Mouse (Mus musculus) kidney, postnatal 25 days (tissue): ENCODE data around the gene Zfp933.
A peak's percentile ranks its signal among the peaks of the same experiment; 100 is the strongest.
"Not testable (repeated sequence)": the region's sequence is repeated elsewhere in the genome, so short reads cannot be mapped to it uniquely, and the experiment has no call there.

Experiments used
- DNase-seq, 2 experiments: peaks; one replicate each; pipeline ENCODE4 v3.0.0; 2021; ENCODE audit warnings: mixed read lengths in 2 of 2

The Zfp933 gene

GRCm38 (mm10) chr4:147847614-147848583, at the start of gene Zfp933:
Gene Zfp933 (minus strand): TSS chr4:147848366.
- DNase-seq, result peak; percentile 75 to 78

DNA sequence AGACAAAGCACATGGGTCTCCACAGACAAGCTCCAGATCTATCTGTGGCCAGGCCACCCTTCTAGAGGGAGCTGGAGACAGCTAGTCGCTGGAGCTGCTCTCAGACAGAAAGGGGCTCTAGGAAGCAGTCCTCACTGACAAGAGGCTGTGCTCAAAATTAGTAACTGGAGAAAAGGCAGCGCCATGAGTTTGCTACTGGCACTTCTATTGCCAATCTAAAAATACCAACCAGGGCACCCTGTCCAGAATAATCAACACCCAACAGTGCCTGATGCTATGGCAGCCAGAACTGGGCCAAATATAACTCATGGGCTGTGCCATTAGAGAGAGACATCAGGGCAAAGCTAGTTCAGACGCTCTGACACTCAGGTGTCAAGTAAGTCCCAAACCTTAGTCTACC, 49.2 kb upstream of the Zfp933 start:
- DNase-seq, result no peak

GRCm38 (mm10) chr4:147896411-147896810, 48.2 kb upstream of the Zfp933 start:
- no peak for DNase-seq

- DNase-seq, result no peak
Observed at GRCm38 (mm10) chr4:147895815-147896330, 47.7 kb upstream of the Zfp933 start.

GRCm38 (mm10) chr4:147890341-147890740, 42.2 kb upstream of the Zfp933 start:
- peak; percentile 12 to 40 for DNase-seq

GRCm38 (mm10) chr4:147888237-147888636, 40.1 kb upstream of the Zfp933 start:
- no peak for DNase-seq

GRCm38 (mm10) chr4:147887277-147887676, 39.1 kb upstream of the Zfp933 start:
- DNase-seq, result no peak

DNA sequence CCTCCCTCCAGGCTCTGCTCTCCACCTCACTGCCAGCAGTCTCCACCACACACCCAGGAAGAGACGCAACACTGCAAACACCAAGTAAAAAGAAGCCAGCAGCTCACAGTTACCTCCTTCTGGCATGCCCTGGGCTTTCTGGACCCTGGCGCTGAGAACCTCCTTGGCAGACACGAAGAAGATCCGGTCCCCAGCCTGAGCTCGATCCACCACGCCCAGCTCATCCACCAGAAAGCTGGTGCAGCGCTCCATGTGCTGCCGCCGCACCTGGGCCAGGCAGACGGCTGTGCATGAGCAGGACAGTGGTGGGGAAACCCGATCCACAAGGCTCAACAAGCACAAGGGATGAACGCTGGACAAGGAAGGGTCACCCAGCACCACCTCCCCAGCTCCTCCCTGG, 38.0 kb upstream of the Zfp933 start:
- DNase-seq, result no peak

DNA sequence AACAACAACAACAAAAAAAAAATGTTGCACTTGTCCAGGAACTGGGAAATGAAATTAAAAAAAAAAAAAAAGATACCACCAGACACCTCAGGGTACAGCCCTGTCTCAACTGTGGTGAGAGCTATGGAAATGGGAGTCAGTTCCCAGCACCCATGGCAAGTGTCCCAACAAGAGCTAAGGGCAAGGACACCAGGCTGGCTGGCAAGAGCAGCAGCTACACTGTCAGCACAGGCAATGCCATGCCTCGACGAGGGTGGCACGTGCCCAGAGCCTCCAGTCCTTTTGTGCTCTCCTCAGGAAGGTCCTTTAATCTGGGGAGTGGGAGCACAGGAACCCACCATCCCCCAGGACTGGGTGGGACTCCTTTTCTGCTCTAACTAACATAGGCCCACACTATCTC, 36.0 kb upstream of the Zfp933 start:
- no peak for DNase-seq

DNA sequence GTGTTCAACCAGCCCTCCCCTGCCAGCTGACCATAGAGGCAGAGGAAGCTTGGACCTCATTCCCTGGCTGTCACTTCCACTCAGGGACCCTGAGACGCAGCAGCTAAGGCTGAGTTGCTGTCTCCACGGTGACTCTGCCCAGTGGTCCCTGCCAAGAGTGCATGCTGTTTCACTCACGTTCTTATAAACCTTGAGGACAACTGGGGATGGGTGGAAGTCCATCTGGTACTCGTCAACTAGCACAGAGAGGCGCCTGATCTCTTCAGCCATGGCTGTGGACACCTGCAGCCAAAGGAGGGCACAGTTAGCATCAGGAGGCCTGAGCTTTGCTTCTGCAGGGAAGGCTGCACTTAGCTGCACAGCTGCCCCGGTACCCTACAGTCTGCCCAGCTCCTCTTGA, 34.9 kb upstream of the Zfp933 start:
- no peak for DNase-seq

DNA sequence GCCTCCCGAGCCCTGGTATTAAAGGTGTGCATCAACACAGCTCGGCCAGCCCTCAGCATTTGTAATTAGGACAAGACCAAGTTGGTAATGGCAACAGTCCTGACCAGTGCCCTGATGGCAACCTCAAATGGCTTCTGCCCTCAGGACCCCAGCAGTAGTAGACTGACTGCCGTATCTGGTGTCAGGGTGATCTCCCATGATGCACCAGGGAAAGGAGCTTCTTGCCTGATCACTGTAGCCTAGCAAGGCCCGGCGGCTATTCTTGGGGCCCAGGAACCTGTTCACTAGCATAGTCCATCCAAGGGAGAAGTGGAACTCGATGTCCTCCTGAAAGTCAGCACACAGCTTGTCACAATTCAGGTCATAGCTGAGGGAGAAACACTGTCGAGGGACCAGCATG, 33.6 kb upstream of the Zfp933 start:
- no peak for DNase-seq

GRCm38 (mm10) chr4:147879865-147880264, 31.7 kb upstream of the Zfp933 start:
- no peak for DNase-seq

GRCm38 (mm10) chr4:147879456-147879855, 31.3 kb upstream of the Zfp933 start:
- DNase-seq, result no peak

DNA sequence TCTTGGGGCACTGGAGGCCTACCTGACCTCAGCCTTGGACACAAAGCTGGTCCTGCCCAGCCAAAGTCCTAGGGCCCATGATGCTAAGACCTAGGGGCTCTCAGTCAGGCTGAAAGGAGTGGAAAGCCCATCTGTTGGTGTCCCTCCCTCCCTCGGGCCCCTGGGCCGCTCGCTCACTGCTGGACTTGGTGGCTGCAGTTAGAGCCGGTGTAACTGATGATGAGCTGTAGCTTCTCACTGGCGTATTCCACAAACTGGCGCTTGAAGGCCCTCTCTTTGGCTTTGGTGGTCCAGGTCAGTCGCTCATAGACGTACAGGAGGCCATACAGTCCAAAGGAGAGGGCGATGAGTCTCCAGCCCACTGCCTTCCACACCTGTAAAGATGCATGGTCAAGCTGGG, 30.4 kb upstream of the Zfp933 start:
- DNase-seq, result no peak

DNA sequence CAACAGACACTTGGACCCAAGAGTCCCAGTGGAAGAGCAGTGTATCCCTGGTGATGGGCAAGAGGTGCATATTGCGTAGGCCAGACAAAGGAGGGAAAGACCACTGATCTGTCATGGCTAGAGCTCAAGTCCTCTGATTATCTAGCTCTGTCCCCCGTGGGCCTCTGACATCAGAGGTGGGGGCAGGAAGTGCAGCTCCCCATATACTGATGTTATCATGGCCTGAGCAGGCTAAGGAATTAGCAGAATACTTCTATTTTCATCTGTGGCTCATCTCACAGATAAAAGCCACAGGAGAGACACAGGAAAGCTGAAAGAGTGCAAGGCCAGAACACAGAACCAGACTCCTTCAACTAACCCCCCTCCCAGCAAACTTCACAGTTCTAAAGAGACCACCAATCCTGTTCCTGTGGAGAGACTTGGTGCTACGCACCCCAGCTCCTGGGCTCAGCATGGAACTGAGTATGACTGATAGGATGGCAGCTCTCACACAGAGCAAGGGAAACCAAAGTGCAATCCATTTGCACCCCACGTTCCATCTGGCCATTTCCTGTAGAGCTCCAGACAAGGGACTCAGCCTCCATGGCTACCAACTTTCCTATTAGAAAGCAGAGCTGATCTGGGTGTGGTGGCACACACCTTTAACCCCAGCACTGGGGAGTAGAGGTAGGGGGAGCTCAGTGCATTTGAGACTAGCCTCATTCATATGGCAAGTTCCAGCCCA, 27.8 kb upstream of the Zfp933 start:
- no peak for DNase-seq

GRCm38 (mm10) chr4:147869238-147869637, 21.1 kb upstream of the Zfp933 start:
- DNase-seq, result no peak

- DNase-seq, result peak; percentile 96 to 99
Observed at GRCm38 (mm10) chr4:147868450-147869031, 20.4 kb upstream of the Zfp933 start, which contains the start of the genes Miip and Fv1. Gene Miip (minus strand): TSS chr4:147868816. Gene Fv1 (plus strand): TSS chr4:147868979.

DNA sequence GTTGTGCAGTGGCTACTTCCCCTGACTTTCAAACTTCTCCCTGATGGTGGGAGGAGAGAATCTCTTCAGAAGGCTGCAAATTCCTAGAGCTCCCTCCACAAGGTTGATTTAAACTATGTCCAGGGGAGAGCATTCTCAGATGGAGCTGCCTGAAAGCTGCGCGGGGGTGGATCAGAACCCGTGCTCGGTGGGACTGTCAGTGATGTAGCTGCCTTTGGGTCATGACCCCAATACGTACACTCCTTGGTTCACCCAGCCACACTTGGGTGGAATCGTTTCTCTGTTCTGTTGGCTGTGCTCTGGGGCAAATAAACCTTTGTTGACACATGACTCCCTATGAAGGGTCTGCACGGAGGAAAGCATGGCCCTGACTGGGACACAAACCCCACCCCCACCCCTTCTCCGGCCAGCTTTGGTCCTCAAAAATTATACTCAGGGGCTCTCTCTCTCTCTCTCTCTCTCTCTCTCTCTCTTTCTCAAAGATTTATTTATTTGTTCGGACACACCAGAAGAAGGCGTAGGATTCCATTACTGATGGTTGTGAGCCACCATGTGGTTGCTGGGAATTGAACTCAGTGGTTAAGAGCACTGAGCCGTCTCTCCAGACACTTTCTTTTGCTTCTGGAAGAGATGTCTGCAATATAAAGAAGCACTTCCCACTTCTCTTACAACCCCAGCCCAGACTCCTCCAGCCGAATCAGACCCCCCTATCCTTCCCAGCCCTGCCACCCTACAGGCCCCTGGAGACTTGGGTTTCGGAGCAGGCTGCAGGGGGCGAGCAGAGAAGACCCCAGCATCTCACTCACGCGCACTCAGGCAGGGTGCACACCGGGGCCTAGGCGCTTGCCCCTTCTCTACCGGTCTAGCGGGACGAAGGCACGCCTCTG, 19.6 kb upstream of the Zfp933 start:
- DNase-seq, result no peak

GRCm38 (mm10) chr4:147866793-147867192, 18.6 kb upstream of the Zfp933 start:
- not testable (repeated sequence) for DNase-seq

DNA sequence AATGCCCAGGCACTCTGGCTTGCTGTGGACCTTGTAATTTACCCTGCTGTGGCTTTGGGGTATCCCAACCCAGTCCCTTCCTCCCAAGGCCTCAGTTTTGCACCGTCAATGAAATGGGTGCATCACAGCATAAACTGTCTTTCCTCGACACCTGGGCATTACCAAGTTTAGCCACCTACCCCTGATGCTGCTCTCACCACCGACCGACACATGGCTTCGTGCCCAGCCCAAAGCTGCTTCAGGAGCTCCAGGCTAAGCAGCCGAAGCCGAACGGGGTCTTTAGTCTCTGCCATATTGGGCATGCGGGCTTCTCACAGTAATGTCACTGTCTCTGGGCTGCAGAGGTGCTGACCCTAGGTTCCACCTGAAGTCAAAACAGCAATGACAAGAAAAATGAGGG, 17.9 kb upstream of the Zfp933 start:
- DNase-seq, result no peak

DNA sequence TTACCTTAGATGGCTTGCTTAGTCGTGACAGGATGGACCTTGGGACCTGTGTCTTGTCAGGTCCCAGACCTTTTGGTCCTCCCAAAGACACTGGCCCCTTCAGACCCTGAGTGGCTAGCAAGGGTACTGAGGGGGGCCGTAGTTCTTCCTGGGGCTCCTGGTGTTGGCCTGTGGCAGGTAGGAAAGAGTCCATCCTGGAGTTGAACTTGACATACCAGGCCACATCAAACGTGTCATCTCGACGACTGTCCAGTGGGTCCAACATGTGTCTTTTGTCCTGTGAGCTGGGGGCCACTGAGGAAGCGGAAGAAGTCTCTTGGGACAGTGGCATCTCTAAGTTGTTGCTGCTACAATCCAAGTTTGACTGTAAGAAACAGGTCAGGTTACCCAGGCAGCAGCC, 17.5 kb upstream of the Zfp933 start:
- DNase-seq, result no peak

DNA sequence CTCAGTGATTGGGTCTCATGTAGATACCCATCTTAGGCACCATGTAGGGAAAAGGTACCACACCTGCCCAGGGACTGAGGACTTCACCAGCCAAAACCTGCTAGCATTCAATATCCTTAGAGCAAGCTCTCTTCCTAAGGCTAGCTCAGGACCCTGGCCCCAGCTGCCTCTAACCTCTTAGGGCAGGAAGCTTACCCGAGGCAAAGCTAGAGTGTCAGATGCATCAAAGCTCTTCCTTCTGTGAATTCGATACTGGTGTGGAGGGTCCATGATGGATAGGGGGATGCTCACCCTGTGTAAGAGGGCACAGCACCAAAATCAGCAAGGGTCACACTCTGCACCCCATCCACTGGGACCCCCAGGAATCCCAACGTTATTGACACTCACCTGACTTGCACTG, 13.9 kb upstream of the Zfp933 start:
- no peak for DNase-seq
